34 mouse cellular contexts compared by ENCODE assay signal in the genomic region with DNA sequence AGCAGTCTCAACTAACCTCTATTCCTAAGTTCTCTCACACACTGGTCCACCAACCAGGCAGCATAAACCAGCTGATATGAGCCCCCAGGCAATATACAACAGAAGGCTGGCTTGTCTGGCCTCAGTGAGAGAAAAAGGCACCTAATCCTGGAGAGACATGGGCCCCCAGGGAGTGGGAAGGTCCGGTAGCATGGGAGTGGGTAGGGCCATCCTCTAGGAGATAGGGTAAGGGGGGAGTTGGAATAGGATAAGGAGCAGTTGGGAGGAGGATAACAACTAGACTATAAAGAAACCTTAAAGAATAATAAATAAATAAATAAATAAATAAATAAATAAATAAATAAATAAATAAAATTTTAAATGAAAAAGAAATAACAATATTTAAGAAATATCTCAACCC.
"Had no signal": no experiment of that assay in that cellular context is flagged by ENCODE, and none has a peak within 500 bp of the region (broad histone marks: within the 10 kb centered on the region; RNA-seq: fewer than 3 reads in every experiment).

No protein-coding gene starts in this region.

- H3K4me1 ChIP-seq: heart, embryonic 13.5 days; heart, embryonic 15.5 days; hindbrain, embryonic 10.5 days; hindbrain, embryonic 12.5 days; hindbrain, embryonic 13.5 days; hindbrain, embryonic 15.5 days; intestine, embryonic 15.5 days; kidney, embryonic 15.5 days had no signal

- H3K36me3 ChIP-seq: heart, embryonic 13.5 days; heart, embryonic 15.5 days; hindbrain, embryonic 10.5 days; hindbrain, embryonic 12.5 days; hindbrain, embryonic 13.5 days; hindbrain, embryonic 15.5 days; intestine, embryonic 15.5 days; kidney, embryonic 15.5 days had no signal

- DNase-seq: heart, postnatal 10 days; heart, postnatal 14 days; heart, postnatal 36 days; heart, postnatal 4 days; kidney, adult 11 months; kidney, adult 18-20 months; kidney, adult 2 months; kidney, adult 8-10 months; kidney, adult 9 months; kidney, postnatal 10 days; kidney, postnatal 14 days; kidney, postnatal 25 days; kidney, postnatal 36 days; kidney, postnatal 4 days; layer of hippocampus, adult 9-11 months; layer of hippocampus, postnatal 36 days had no signal

- H3K4me3 ChIP-seq: heart, embryonic 13.5 days; heart, embryonic 15.5 days; hindbrain, embryonic 10.5 days; hindbrain, embryonic 12.5 days; hindbrain, embryonic 13.5 days; hindbrain, embryonic 15.5 days; intestine, embryonic 15.5 days; kidney, embryonic 15.5 days; layer of hippocampus, adult 2 months; left cerebral cortex, adult 2 months had no signal

- H3K27me3 ChIP-seq: heart, embryonic 13.5 days; heart, embryonic 15.5 days; hindbrain, embryonic 12.5 days; hindbrain, embryonic 13.5 days; hindbrain, embryonic 15.5 days; intestine, embryonic 15.5 days; kidney, embryonic 15.5 days had no signal

- H3K4me2 ChIP-seq: heart, embryonic 11.5 days; heart, embryonic 13.5 days; heart, embryonic 15.5 days; hindbrain, embryonic 12.5 days; hindbrain, embryonic 13.5 days; hindbrain, embryonic 14.5 days; hindbrain, embryonic 15.5 days; intestine, embryonic 15.5 days; kidney, embryonic 15.5 days had no signal

- H3K9ac ChIP-seq: heart, embryonic 13.5 days; heart, embryonic 15.5 days; hindbrain, embryonic 12.5 days; hindbrain, embryonic 13.5 days; hindbrain, embryonic 14.5 days; hindbrain, embryonic 15.5 days; intestine, embryonic 15.5 days; kidney, embryonic 15.5 days had no signal

- H3K27ac ChIP-seq: heart, embryonic 13.5 days; heart, embryonic 15.5 days; hindbrain, embryonic 10.5 days; hindbrain, embryonic 12.5 days; hindbrain, embryonic 13.5 days; hindbrain, embryonic 14.5 days; hindbrain, embryonic 15.5 days; hindbrain, postnatal 0 days; intestine, embryonic 15.5 days; kidney, embryonic 15.5 days; kidney, postnatal 0 days; layer of hippocampus, adult 2 months; left cerebral cortex, adult 2 months had no signal

- ATAC-seq: hindbrain, embryonic 16.5 days; hindbrain, postnatal 0 days; inflammation-experienced regulatory T-cells, adult 6 months; intestine, embryonic 15.5 days; intestine, embryonic 16.5 days; intestine, postnatal 0 days had no signal

- H3K9me3 ChIP-seq: heart, embryonic 13.5 days; heart, embryonic 15.5 days; hindbrain, embryonic 10.5 days; hindbrain, embryonic 12.5 days; hindbrain, embryonic 13.5 days; hindbrain, embryonic 15.5 days; intestine, embryonic 15.5 days; kidney, embryonic 15.5 days had no signal
